Mouse (Mus musculus): Measurements from ENCODE around the gene Hjurp. TPM values are rescaled to one million over a fixed set of nuclear protein-coding genes. Genes with fewer than 3 reads are reported as not detected.

The Hjurp gene
- polyA plus RNA-seq, 1 experiment from 2014 or later, result 118 TPM

DNA sequence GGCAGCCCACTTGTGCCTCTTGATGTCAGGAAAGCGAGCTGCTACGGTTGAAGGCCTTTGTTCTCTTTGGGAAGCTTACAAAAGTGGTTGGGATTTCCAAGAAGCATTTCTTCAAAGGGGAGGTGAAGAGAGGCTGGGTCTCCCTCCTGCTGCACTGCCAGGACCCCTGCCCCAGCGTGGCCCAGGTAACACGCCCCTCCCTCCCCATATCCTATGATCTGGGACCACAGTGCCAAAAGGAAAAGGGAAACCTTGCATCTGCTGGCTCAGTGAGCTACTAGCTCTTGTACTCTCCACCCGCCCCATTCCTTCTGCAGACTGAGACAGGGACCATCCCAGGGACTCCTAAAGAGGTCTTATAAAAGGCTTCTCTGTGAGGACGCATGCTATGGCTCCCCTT, 19.8 kb downstream of the Hjurp start:
- Histone ChIP-seq H3K27ac (ENCODE audit: low read depth, low read length) (no peak overlapping the region), H3K4me3 (ENCODE audit: low read depth, low read length) (no peak overlapping the region), H3K4me2 (no peak overlapping the region), H3K27me3 (ENCODE audit: control insufficient read depth, insufficient read depth, low read length) (no peaks in the 10 kb centered on the region), H3K9me3 (replicated peaks; ENCODE audit: control insufficient read depth, low read length) (peaks cover 60% of the 10 kb centered on the region), H3K36me3 (ENCODE audit: control insufficient read depth, insufficient read depth, low read length) (peaks cover 24% of the 10 kb centered on the region), H3K9ac (ENCODE audit: low read depth, low read length) (no peak overlapping the region), H3K4me1 (ENCODE audit: control insufficient read depth, insufficient read depth, low read length) (peaks cover 11% of the 10 kb centered on the region; the same call in 1 of the 2 replicates)
- WGBS (ENCODE audit: insufficient replicate concordance), result 78% methylated on average over 6 of the region's 6 CpGs
- ATAC-seq (replicated peaks; ENCODE audit: insufficient number of reproducible peaks, low FRiP score, low TSS enrichment), result no peak

DNA sequence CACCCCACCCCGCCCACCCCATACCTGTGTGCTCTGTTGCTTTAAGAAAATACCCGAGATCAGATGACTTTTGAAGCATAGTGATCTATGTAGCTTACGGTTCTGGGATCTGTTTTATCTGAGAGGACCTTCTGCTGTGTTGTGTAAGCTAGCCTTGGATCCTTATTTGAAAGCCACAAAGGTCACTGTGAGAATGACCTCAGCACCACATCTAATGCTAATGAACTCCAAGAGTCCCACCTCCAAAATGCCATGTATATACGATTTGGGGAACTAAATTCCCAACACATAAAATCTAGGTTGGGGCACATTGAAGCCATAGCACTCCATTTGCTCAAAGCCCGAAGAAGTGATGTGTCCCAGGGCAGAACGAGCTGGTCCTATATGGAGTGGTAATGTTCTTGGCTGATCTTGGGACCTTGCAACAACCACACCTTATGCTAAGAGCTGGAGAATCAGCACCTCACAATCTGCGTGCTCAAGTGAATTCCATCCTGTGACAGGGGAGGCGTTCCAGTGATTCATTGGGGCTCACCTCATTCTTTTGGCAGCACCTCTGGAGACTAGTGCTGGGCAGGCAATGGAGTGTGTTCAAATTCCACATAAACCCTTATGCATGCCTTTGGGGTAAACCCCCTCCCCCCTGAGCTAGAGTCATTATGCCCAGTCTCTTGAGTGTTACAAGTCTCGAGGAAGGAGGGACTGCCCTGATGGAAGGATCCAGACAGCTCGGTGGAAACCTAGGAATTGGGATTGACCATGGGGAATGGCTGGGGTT, 20.4 kb downstream of the Hjurp start:
- H3K36me3 ChIP-seq (ENCODE audit: control insufficient read depth, insufficient read depth, low read length), result peaks cover 18% of the 10 kb centered on the region

DNA sequence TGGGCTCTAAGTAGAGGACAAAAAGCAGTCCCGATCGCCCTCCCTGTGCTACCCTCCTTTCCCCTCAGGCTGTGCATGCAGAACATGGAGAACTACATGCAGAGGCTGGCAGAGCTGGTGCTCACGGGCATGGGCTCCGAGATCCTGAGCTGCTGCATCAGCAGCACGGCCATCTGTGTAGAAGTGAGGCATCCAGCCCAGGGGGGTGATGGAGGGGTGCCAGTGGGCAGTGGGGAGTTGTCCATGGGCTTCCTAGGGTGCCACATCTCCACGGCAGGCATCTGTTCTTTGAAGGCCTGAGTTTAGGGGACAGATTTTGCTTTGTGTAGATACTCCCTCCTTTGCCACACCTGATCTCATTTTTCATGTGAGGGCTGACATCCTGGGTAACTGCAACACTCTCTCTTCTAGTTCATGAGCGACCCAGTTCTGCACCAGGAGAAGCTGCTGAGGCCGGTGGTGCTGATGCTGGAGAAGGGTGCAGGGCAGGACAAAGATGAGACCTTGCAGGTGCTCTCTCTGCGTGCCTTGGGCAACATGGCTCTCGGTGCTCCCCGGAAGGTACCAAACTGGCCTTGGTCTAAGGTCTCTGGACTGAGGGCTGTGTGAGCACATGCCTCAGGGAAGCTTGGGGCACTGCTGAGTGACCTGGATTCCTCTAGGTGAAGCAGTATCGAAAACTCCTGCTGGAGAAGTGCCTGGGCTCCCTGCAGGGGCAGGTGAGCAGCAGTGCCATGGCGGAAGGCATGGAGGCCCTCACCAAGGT, 21.3 kb downstream of the Hjurp start:
- no peak overlapping the region for H3K9ac ChIP-seq (ENCODE audit: low read depth, low read length)
- peaks cover 5% of the 10 kb centered on the region; the same call in 1 of the 2 replicates for H3K4me1 ChIP-seq (ENCODE audit: control insufficient read depth, insufficient read depth, low read length)
- no peak for ATAC-seq (replicated peaks; ENCODE audit: insufficient number of reproducible peaks, low FRiP score, low TSS enrichment)
- no peak overlapping the region for H3K4me3 ChIP-seq (ENCODE audit: low read depth, low read length)
- H3K9me3 ChIP-seq (replicated peaks; ENCODE audit: control insufficient read depth, low read length), result peaks cover 71% of the 10 kb centered on the region
- H3K27me3 ChIP-seq (ENCODE audit: control insufficient read depth, insufficient read depth, low read length), result no peaks in the 10 kb centered on the region
- no peak overlapping the region for H3K4me2 ChIP-seq
- H3K36me3 ChIP-seq (ENCODE audit: control insufficient read depth, insufficient read depth, low read length), result peaks cover 9% of the 10 kb centered on the region
- WGBS (ENCODE audit: insufficient replicate concordance), result 73% methylated on average over 13 of the region's 13 CpGs
- H3K27ac ChIP-seq (ENCODE audit: low read depth, low read length), result no peak overlapping the region

More for the DNA sequence above, 20.4 kb downstream of the Hjurp start:
- no peak overlapping the region for H3K27ac ChIP-seq (ENCODE audit: low read depth, low read length)
- ATAC-seq (replicated peaks; ENCODE audit: insufficient number of reproducible peaks, low FRiP score, low TSS enrichment), result no peak
- H3K27me3 ChIP-seq (ENCODE audit: control insufficient read depth, insufficient read depth, low read length), result no peaks in the 10 kb centered on the region
- peaks cover 5% of the 10 kb centered on the region; the same call in 1 of the 2 replicates for H3K4me1 ChIP-seq (ENCODE audit: control insufficient read depth, insufficient read depth, low read length)
- no peak overlapping the region for H3K4me3 ChIP-seq (ENCODE audit: low read depth, low read length)
- H3K4me2 ChIP-seq, result no peak overlapping the region
- H3K9ac ChIP-seq (ENCODE audit: low read depth, low read length), result no peak overlapping the region
- peaks cover 66% of the 10 kb centered on the region for H3K9me3 ChIP-seq (replicated peaks; ENCODE audit: control insufficient read depth, low read length)
- 73% methylated on average over 10 of the region's 10 CpGs for WGBS (ENCODE audit: insufficient replicate concordance)

DNA sequence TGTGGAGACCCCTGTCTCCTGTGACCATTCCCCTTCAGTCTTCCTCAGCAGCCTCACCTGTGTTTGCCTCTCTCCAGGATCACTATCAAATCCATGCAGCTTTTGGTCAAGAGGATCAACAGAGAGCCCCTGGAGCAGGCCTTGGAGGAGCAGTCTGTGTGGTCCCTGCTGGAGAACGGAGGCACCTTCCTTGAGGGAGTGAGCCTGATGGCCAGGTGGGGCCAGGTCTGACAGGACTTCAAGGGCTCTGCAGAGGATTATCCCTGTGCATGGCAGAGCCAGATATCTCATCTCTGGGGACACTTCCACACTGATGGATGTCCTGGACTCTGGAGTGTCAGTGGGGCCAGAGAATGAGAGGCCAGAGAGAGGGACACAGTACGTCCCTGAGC, 22.0 kb downstream of the Hjurp start:
- no peak overlapping the region for H3K4me2 ChIP-seq
- H3K36me3 ChIP-seq (ENCODE audit: control insufficient read depth, insufficient read depth, low read length), result peaks cover 3% of the 10 kb centered on the region; the same call in 1 of the 2 replicates
- H3K27me3 ChIP-seq (ENCODE audit: control insufficient read depth, insufficient read depth, low read length), result no peaks in the 10 kb centered on the region
- H3K27ac ChIP-seq (ENCODE audit: low read depth, low read length), result no peak overlapping the region
- no peak overlapping the region for H3K4me3 ChIP-seq (ENCODE audit: low read depth, low read length)
- peaks cover 73% of the 10 kb centered on the region for H3K9me3 ChIP-seq (replicated peaks; ENCODE audit: control insufficient read depth, low read length)
- H3K4me1 ChIP-seq (ENCODE audit: control insufficient read depth, insufficient read depth, low read length), result peaks cover 5% of the 10 kb centered on the region; the same call in 1 of the 2 replicates
- 48% methylated on average over 2 of the region's 2 CpGs for WGBS (ENCODE audit: insufficient replicate concordance)
- no peak for ATAC-seq (replicated peaks; ENCODE audit: insufficient number of reproducible peaks, low FRiP score, low TSS enrichment)
- H3K9ac ChIP-seq (ENCODE audit: low read depth, low read length), result no peak overlapping the region

DNA sequence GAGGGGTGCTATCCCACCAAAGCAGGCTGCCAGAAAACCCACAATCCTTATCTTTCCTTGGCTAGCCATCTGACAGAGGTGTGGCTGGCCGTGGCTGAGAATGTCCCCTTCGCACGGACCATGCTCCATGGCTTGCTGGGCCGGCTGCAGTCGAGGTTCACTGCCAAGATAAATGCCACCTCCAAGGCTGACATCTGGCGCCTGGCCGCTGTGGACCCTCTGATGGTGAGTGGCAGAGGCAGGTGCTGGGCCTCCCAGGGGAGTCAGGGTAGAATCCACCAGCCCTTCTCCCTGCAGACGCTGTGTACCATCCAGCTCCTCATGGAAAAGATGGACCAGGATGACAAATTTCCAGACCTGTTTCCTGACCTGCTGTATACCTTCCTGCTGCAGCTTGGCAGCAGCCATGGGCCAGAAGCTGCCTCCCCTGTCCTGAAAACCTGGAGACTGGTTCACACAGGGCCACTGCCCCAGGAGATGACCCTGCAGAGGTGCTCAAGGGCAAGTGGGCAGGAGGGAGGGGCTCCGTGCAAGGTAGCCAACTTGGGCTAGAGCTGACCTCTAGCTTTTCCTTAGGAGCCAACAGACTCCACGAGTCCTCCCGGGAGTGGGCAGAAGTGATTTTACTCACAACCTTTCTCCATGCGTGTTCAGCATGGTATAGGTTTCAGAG, 22.5 kb downstream of the Hjurp start:
- peak; percentile 7; the same call in 1 of the 2 replicates for ATAC-seq (replicated peaks; ENCODE audit: insufficient number of reproducible peaks, low FRiP score, low TSS enrichment)
- WGBS (ENCODE audit: insufficient replicate concordance), result 79% methylated on average over 12 of the region's 12 CpGs
- no peaks in the 10 kb centered on the region for H3K27me3 ChIP-seq (ENCODE audit: control insufficient read depth, insufficient read depth, low read length)
- H3K4me1 ChIP-seq (ENCODE audit: control insufficient read depth, insufficient read depth, low read length), result 0 out of 2 replicates have a peak, but pooled peaks cover 5% of the 10 kb centered on the region
- no peak overlapping the region for H3K4me2 ChIP-seq
- peaks cover 78% of the 10 kb centered on the region for H3K9me3 ChIP-seq (replicated peaks; ENCODE audit: control insufficient read depth, low read length)
- H3K36me3 ChIP-seq (ENCODE audit: control insufficient read depth, insufficient read depth, low read length), result no peaks in the 10 kb centered on the region
- H3K27ac ChIP-seq (ENCODE audit: low read depth, low read length), result no peak overlapping the region
- no peak overlapping the region for H3K9ac ChIP-seq (ENCODE audit: low read depth, low read length)
- no peak overlapping the region for H3K4me3 ChIP-seq (ENCODE audit: low read depth, low read length)

DNA sequence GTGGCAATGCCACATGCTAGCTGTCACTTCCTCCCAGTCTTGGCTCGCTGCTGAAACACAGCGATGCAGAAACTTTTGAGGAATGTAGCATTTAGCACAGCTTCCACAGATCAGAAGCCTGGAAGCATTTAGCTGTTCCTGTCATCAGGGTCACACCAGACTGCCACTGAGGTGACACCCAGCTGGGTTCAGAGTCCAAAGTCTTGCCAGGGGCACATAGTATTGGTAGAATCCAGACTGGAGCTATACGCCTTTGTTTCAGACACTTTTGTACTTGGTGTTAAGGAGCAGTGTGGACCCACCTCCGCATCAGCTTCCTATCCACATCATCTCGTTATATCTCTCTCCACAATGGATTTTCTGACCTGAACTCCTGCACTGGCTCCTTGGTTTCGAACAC, 23.9 kb downstream of the Hjurp start:
- ATAC-seq (replicated peaks; ENCODE audit: insufficient number of reproducible peaks, low FRiP score, low TSS enrichment), result no peak
- Histone ChIP-seq H3K36me3 (ENCODE audit: control insufficient read depth, insufficient read depth, low read length) (no peaks in the 10 kb centered on the region), H3K27ac (ENCODE audit: low read depth, low read length) (no peak overlapping the region), H3K9ac (ENCODE audit: low read depth, low read length) (no peak overlapping the region), H3K4me1 (ENCODE audit: control insufficient read depth, insufficient read depth, low read length) (no peaks in the 10 kb centered on the region), H3K9me3 (replicated peaks; ENCODE audit: control insufficient read depth, low read length) (peaks cover 92% of the 10 kb centered on the region), H3K4me3 (ENCODE audit: low read depth, low read length) (no peak overlapping the region), H3K4me2 (no peak overlapping the region), H3K27me3 (ENCODE audit: control insufficient read depth, insufficient read depth, low read length) (no peaks in the 10 kb centered on the region)
- 68% methylated on average over 6 of the region's 6 CpGs for WGBS (ENCODE audit: insufficient replicate concordance)

DNA sequence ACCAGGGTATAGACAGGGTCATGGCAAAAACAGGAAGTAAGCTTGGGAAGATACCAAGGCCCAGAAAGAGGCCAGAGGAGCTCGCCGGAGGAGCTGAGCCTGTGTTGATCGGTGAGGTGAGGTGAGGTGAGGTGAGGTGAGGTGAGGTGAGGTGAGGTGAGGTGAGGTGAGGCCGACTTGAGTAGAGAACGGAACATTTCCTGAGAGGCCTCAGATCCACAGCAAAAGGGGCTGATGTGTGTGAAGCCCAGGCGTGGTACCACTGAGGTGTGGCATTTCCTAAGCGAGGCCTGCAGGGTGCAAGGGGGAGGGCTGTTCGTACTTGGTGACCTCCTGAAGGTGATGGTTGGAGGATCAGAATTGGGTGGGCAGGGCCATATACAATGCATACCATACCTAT, 24.3 kb downstream of the Hjurp start:
- no peaks in the 10 kb centered on the region for H3K36me3 ChIP-seq (ENCODE audit: control insufficient read depth, insufficient read depth, low read length)
- no peak overlapping the region for H3K4me3 ChIP-seq (ENCODE audit: low read depth, low read length)
- H3K4me1 ChIP-seq (ENCODE audit: control insufficient read depth, insufficient read depth, low read length), result no peaks in the 10 kb centered on the region
- no peak overlapping the region for H3K27ac ChIP-seq (ENCODE audit: low read depth, low read length)
- no peak for ATAC-seq (replicated peaks; ENCODE audit: insufficient number of reproducible peaks, low FRiP score, low TSS enrichment)
- H3K9me3 ChIP-seq (replicated peaks; ENCODE audit: control insufficient read depth, low read length), result peaks cover 97% of the 10 kb centered on the region
- H3K4me2 ChIP-seq, result no peak overlapping the region
- WGBS (ENCODE audit: insufficient replicate concordance), result 68% methylated on average over 8 of the region's 8 CpGs
- no peaks in the 10 kb centered on the region for H3K27me3 ChIP-seq (ENCODE audit: control insufficient read depth, insufficient read depth, low read length)
- H3K9ac ChIP-seq (ENCODE audit: low read depth, low read length), result no peak overlapping the region

DNA sequence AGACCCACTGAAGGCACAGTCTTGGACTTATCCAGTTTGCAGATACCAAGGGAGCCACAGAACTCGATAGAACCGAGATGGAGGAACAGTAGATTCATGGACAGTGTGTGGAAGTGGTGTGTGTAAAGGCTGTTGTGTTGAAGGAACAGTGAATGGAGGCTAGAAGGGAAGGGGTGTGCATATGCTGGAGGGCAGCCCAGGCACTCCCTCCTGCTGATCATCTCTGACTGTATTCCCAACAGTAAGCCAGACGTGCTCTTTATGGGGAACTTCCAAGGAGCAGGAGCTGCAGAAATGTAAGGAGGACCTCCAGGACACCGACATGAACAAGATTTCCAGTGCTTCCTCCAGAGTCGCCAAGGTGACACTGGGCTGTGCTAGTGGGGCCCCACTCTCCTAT, 27.4 kb downstream of the Hjurp start:
- Histone ChIP-seq H3K27me3 (ENCODE audit: control insufficient read depth, insufficient read depth, low read length) (no peaks in the 10 kb centered on the region), H3K36me3 (ENCODE audit: control insufficient read depth, insufficient read depth, low read length) (no peaks in the 10 kb centered on the region), H3K27ac (ENCODE audit: low read depth, low read length) (no peak overlapping the region), H3K9ac (ENCODE audit: low read depth, low read length) (no peak overlapping the region), H3K4me2 (no peak overlapping the region), H3K4me3 (ENCODE audit: low read depth, low read length) (no peak overlapping the region), H3K9me3 (replicated peaks; ENCODE audit: control insufficient read depth, low read length) (peaks cover 97% of the 10 kb centered on the region), H3K4me1 (ENCODE audit: control insufficient read depth, insufficient read depth, low read length) (no peaks in the 10 kb centered on the region)
- ATAC-seq (replicated peaks; ENCODE audit: insufficient number of reproducible peaks, low FRiP score, low TSS enrichment), result no peak
- 75% methylated on average over 5 of the region's 5 CpGs for WGBS (ENCODE audit: insufficient replicate concordance)
